Mouse (Mus musculus): Measurements from ENCODE around the gene Myh6. TPM values are rescaled to one million over a fixed set of nuclear protein-coding genes. Genes with fewer than 3 reads are reported as not detected.

Gene Myh6
- polyA plus RNA-seq, 2 experiments, result 2.1 to 7.3 TPM

- H3K36me3 ChIP-seq (ENCODE audit: control insufficient read depth, insufficient read depth, low read length), result no peaks in the 10 kb centered on the region
- no peak overlapping the region for H3K4me2 ChIP-seq (replicated peaks; ENCODE audit: low read depth, low read length, severe bottlenecking)
- no peak for TF ChIP-seq POLR2A (IDR thresholded peaks at IDR 0.05; ENCODE audit: borderline replicate concordance, extremely low read depth, insufficient read depth, insufficient read length)
- H3K4me1 ChIP-seq (ENCODE audit: control insufficient read depth, insufficient read depth, low read length), result no peaks in the 10 kb centered on the region
- no peaks in the 10 kb centered on the region for H3K27me3 ChIP-seq (ENCODE audit: control insufficient read depth, insufficient read depth, low read length)
- H3K9ac ChIP-seq (ENCODE audit: low read depth, low read length, severe bottlenecking), result no peak overlapping the region
- DNase-seq (ENCODE audit: low spot score), result no peak
- H3K4me3 ChIP-seq (replicated peaks; ENCODE audit: low read length), result no peak overlapping the region
- no peaks in the 10 kb centered on the region for H3K9me3 ChIP-seq (ENCODE audit: control insufficient read depth, low read length)
- H3K27ac ChIP-seq (replicated peaks; ENCODE audit: low read depth, low read length), result no peak overlapping the region
- no peak for ATAC-seq (ENCODE audit: low FRiP score, low read depth)
Observed at GRCm38 (mm10) chr14:54998680-54999079, 32.0 kb upstream of the Myh6 start.

GRCm38 (mm10) chr14:54997297-54997696 is 30.6 kb upstream of the Myh6 start:
- ATAC-seq (ENCODE audit: low FRiP score, low read depth) (peak; percentile 78), DNase-seq (ENCODE audit: low spot score) (peak; percentile 56)
- TF ChIP-seq POLR2A (IDR thresholded peaks at IDR 0.05; ENCODE audit: borderline replicate concordance, extremely low read depth, insufficient read depth, insufficient read length), result no peak

GRCm38 (mm10) chr14:54996793-54997192 is 30.1 kb upstream of the Myh6 start:
- no peak overlapping the region for H3K4me3 ChIP-seq (replicated peaks; ENCODE audit: low read length)

More at GRCm38 (mm10) chr14:54997297-54997696, 30.6 kb upstream of the Myh6 start:
- Histone ChIP-seq H3K4me2 (replicated peaks; ENCODE audit: low read depth, low read length, severe bottlenecking) (no peak overlapping the region), H3K9me3 (ENCODE audit: control insufficient read depth, low read length) (no peaks in the 10 kb centered on the region), H3K27ac (replicated peaks; ENCODE audit: low read depth, low read length) (no peak overlapping the region; the same call in 1 of the 2 replicates), H3K4me1 (ENCODE audit: control insufficient read depth, insufficient read depth, low read length) (no peaks in the 10 kb centered on the region), H3K27me3 (ENCODE audit: control insufficient read depth, insufficient read depth, low read length) (no peaks in the 10 kb centered on the region), H3K4me3 (replicated peaks; ENCODE audit: low read length) (no peak overlapping the region), H3K36me3 (ENCODE audit: control insufficient read depth, insufficient read depth, low read length) (no peaks in the 10 kb centered on the region), H3K9ac (ENCODE audit: low read depth, low read length, severe bottlenecking) (no peak overlapping the region)
- WGBS, result 55% methylated on average over 4 of the region's 4 CpGs

DNA sequence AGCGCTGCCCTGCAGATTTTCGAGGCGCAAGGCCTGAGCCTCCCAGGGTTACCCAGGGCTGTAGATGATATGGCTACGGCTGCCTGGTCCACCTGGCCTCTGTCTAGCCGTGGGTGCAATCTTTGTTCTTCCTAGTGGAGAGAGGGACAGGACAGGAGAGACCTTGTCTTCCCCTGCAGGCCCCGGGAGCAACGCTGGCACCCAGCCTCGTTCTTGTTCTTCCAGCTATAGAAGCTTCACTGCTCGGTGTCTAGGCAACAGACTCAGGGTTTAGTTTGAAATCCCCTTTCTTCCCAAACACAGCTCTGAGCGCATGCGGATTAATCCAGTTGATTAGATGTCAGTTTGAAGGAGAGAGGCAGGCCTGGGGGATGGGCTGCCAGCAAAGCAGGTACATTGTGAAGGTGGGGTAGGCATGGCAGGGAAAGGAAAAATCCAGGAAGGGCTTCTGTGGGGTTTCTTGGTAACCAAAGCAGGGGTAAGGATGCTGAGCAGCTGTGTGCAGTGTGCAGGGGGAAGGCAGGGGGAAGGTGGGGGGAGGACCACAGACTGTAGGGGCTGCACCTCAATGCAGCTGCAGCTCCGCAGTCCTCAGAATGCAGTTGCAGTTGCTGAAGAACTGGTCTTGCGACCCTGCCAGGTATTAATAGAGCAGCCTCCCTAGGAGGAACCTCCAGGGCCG is 28.9 kb upstream of the Myh6 start:
- H3K4me3 ChIP-seq (replicated peaks; ENCODE audit: low read length), result no peak overlapping the region
- WGBS, result 56% methylated on average over 14 of the region's 14 CpGs
- no peak for ATAC-seq (ENCODE audit: low FRiP score, low read depth)
- TF ChIP-seq POLR2A (IDR thresholded peaks at IDR 0.05; ENCODE audit: borderline replicate concordance, extremely low read depth, insufficient read depth, insufficient read length), result no peak
- no peaks in the 10 kb centered on the region for H3K9me3 ChIP-seq (ENCODE audit: control insufficient read depth, low read length)
- no peak overlapping the region for H3K4me2 ChIP-seq (replicated peaks; ENCODE audit: low read depth, low read length, severe bottlenecking)
- no peak overlapping the region; the same call in 1 of the 2 replicates for H3K27ac ChIP-seq (replicated peaks; ENCODE audit: low read depth, low read length)
- H3K27me3 ChIP-seq (ENCODE audit: control insufficient read depth, insufficient read depth, low read length), result no peaks in the 10 kb centered on the region
- H3K36me3 ChIP-seq (ENCODE audit: control insufficient read depth, insufficient read depth, low read length), result no peaks in the 10 kb centered on the region
- no peaks in the 10 kb centered on the region for H3K4me1 ChIP-seq (ENCODE audit: control insufficient read depth, insufficient read depth, low read length)
- no peak overlapping the region for H3K9ac ChIP-seq (ENCODE audit: low read depth, low read length, severe bottlenecking)
- no peak for DNase-seq (ENCODE audit: low spot score)

More at GRCm38 (mm10) chr14:54996793-54997192, 30.1 kb upstream of the Myh6 start:
- DNase-seq (ENCODE audit: low spot score) (no peak), ATAC-seq (ENCODE audit: low FRiP score, low read depth) (peak; percentile 77)
- H3K27ac ChIP-seq (replicated peaks; ENCODE audit: low read depth, low read length), result no peak overlapping the region; the same call in 1 of the 2 replicates
- H3K9ac ChIP-seq (ENCODE audit: low read depth, low read length, severe bottlenecking), result no peak overlapping the region
- H3K9me3 ChIP-seq (ENCODE audit: control insufficient read depth, low read length), result no peaks in the 10 kb centered on the region
- no peak for TF ChIP-seq POLR2A (IDR thresholded peaks at IDR 0.05; ENCODE audit: borderline replicate concordance, extremely low read depth, insufficient read depth, insufficient read length)
- H3K4me2 ChIP-seq (replicated peaks; ENCODE audit: low read depth, low read length, severe bottlenecking), result no peak overlapping the region
- 65% methylated on average over 9 of the region's 9 CpGs for WGBS
- H3K4me1 ChIP-seq (ENCODE audit: control insufficient read depth, insufficient read depth, low read length), result no peaks in the 10 kb centered on the region
- no peaks in the 10 kb centered on the region for H3K36me3 ChIP-seq (ENCODE audit: control insufficient read depth, insufficient read depth, low read length)
- no peaks in the 10 kb centered on the region for H3K27me3 ChIP-seq (ENCODE audit: control insufficient read depth, insufficient read depth, low read length)

DNA sequence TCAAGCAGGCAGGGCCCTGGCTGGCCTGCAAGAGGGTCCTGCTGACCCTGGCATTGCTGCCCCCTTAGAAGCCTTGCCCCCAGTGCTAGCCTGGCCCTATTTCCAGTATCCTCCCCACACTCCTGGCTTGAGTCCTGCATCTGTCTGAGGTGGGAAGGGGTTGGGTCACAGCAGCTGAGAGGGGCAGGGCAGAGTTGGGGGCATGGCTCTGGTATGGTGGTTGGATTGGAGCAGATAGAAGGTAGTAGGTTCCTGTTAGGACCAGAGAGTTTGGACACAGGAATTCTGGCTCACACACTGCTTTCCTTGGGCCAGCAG is 28.1 kb upstream of the Myh6 start:
- no peaks in the 10 kb centered on the region for H3K4me1 ChIP-seq (ENCODE audit: control insufficient read depth, insufficient read depth, low read length)
- H3K4me3 ChIP-seq (replicated peaks; ENCODE audit: low read length), result no peak overlapping the region
- DNase-seq (ENCODE audit: low spot score) (no peak), ATAC-seq (ENCODE audit: low FRiP score, low read depth) (no peak)
- H3K36me3 ChIP-seq (ENCODE audit: control insufficient read depth, insufficient read depth, low read length), result no peaks in the 10 kb centered on the region
- no peak overlapping the region; the same call in 1 of the 2 replicates for H3K27ac ChIP-seq (replicated peaks; ENCODE audit: low read depth, low read length)
- H3K9me3 ChIP-seq (ENCODE audit: control insufficient read depth, low read length), result no peaks in the 10 kb centered on the region
- no peak overlapping the region for H3K9ac ChIP-seq (ENCODE audit: low read depth, low read length, severe bottlenecking)
- no peak for TF ChIP-seq POLR2A (IDR thresholded peaks at IDR 0.05; ENCODE audit: borderline replicate concordance, extremely low read depth, insufficient read depth, insufficient read length)
- H3K4me2 ChIP-seq (replicated peaks; ENCODE audit: low read depth, low read length, severe bottlenecking), result no peak overlapping the region
- H3K27me3 ChIP-seq (ENCODE audit: control insufficient read depth, insufficient read depth, low read length), result no peaks in the 10 kb centered on the region
